In genomic region chr11:75537025-75537414, GRCm38 (mm10) we compare ENCODE assay signal across 14 mouse cellular contexts. TPM values are rescaled to one million over a fixed set of nuclear protein-coding genes. Genes with fewer than 3 reads are reported as not detected.
A peak's percentile ranks its signal among the peaks of the same experiment; 100 is the strongest.
DNase-seq lines count a peak whose midpoint lies in the region; TF ChIP-seq lines count a peak whose summit lies in the region.
"Had no signal": no experiment of that assay in that cellular context is flagged by ENCODE, and none has a peak within 500 bp of the region (broad histone marks: within the 10 kb centered on the region; RNA-seq: fewer than 3 reads in every experiment).

No protein-coding gene starts in this region.

- no peaks in the 10 kb centered on the region for H3K9me3 ChIP-seq in heart, embryonic 10.5 days
- H3K9me3 ChIP-seq: embryonic facial prominence, embryonic 15.5 days; heart, embryonic 12.5 days; midbrain, embryonic 15.5 days had no signal

- H3K27me3 ChIP-seq in heart, embryonic 10.5 days (ENCODE audit: insufficient read depth, poor library complexity, severe bottlenecking) = peaks cover 9% of the 10 kb centered on the region; the same call in 1 of the 2 replicates
- H3K27me3 ChIP-seq in small intestine, adult 2 months (ENCODE audit: control insufficient read depth, insufficient read depth, low read length) = no peaks in the 10 kb centered on the region
- H3K27me3 ChIP-seq: embryonic facial prominence, embryonic 15.5 days; midbrain, embryonic 15.5 days had no signal

- H3K4me3 ChIP-seq in heart, embryonic 10.5 days = no peak overlapping the region
- no peak overlapping the region for H3K4me3 ChIP-seq in left cerebral cortex, adult 2 months
- no peak overlapping the region for H3K4me3 ChIP-seq in small intestine, adult 2 months (ENCODE audit: low read depth, low read length)
- H3K4me3 ChIP-seq: embryonic facial prominence, embryonic 15.5 days; heart, embryonic 12.5 days; midbrain, embryonic 15.5 days had no signal

- no peak for TF ChIP-seq CTCF in left cerebral cortex, adult 2 months (IDR thresholded peaks at IDR 0.05)
- no peak for TF ChIP-seq CTCF in small intestine, adult 2 months (IDR thresholded peaks at IDR 0.05; ENCODE audit: extremely low read depth, insufficient read length, insufficient replicate concordance, low read depth, low read length)

- no peaks in the 10 kb centered on the region for H3K36me3 ChIP-seq in heart, embryonic 10.5 days
- peaks cover 33% of the 10 kb centered on the region for H3K36me3 ChIP-seq in small intestine, adult 2 months (ENCODE audit: control insufficient read depth, insufficient read depth, low read length)
- H3K36me3 ChIP-seq: embryonic facial prominence, embryonic 15.5 days; heart, embryonic 12.5 days; midbrain, embryonic 15.5 days had no signal

- TF ChIP-seq POLR2A in small intestine, adult 2 months (IDR thresholded peaks at IDR 0.05; ENCODE audit: low read depth, low read length) = no peak

- 79% methylated on average over 8 of the region's 8 CpGs for WGBS in heart, embryonic 10.5 days
- 87% methylated on average over 8 of the region's 8 CpGs for WGBS in small intestine, adult 2 months

- DNase-seq in heart, embryonic 10.5 days (ENCODE audit: low spot score) = no peak
- no peak for DNase-seq in heart, postnatal 25 days (ENCODE audit: low spot score)
- no peak for DNase-seq in left cerebral cortex, adult 2 months (ENCODE audit: extremely low spot score in 1 of 2, low spot score in 2 of 2)
- DNase-seq in left cerebral cortex, postnatal 4 days = no peak
- peak; percentile 30 for DNase-seq in thymus, postnatal 14 days
- no peak for DNase-seq in thymus, postnatal 0 days (ENCODE audit: low spot score)
- DNase-seq: cerebellum, postnatal 10 days; layer of hippocampus, adult 9-11 months; liver, postnatal 0 days had no signal

- H3K27ac ChIP-seq in heart, embryonic 10.5 days = peak overlapping the region; percentile 83; the same call in 1 of the 2 replicates
- peak overlapping the region; percentile 80 for H3K27ac ChIP-seq in left cerebral cortex, adult 2 months
- 0 out of 2 replicates have a peak overlapping the region, but pooled peaks have one; percentile 12 for H3K27ac ChIP-seq in small intestine, adult 2 months (ENCODE audit: insufficient read depth, low read depth, low read length)
- H3K27ac ChIP-seq: embryonic facial prominence, embryonic 15.5 days had no signal

- peaks cover 59% of the 10 kb centered on the region for H3K4me1 ChIP-seq in heart, embryonic 10.5 days
- H3K4me1 ChIP-seq in small intestine, adult 2 months (ENCODE audit: control insufficient read depth, insufficient read depth, insufficient read length, low read length) = peaks cover 24% of the 10 kb centered on the region

- intact Hi-C loops in heart, postnatal 25 days (cut with DNase I) = no loop called here
- intact Hi-C loops in left cerebral cortex, adult 2 months (cut with DNase I) = no loop called here
- intact Hi-C loops in left cerebral cortex, postnatal 4 days (cut with DNase I) = no loop called here

RNA-seq across cellular contexts. Expression of gene Slc43a2, which starts 5.5 kb away (rescaled TPM):
- 5.5 and 6.4 TPM in 2 replicates for polyA plus RNA-seq in heart, embryonic 10.5 days (2016; fragmentation: Nextera tagmentation; extraction: Ambion mirVana)
- 10 to 100 TPM; 14.9 to 18.2 TPM for total RNA-seq in heart, postnatal 25 days (2021)
- 10 to 100 TPM; 56.7 to 57.0 TPM for total RNA-seq in left cerebral cortex, adult 2 months (2021)
- total RNA-seq in left cerebral cortex, postnatal 4 days (2021) = 10 to 100 TPM; 43.5 to 51.1 TPM
- polyA plus RNA-seq in thymus, postnatal 0 days (2015; fragmentation: Nextera tagmentation; extraction: Ambion mirVana) = 33.2 and 33.6 TPM in 2 replicates
- 165 and 508 TPM in 2 replicates for polyA plus RNA-seq in small intestine, adult 2 months (2012; rRNA removed)

RNA-seq across cellular contexts. Expression of gene Scarf1, which starts 23.7 kb away (rescaled TPM):
- polyA plus RNA-seq in heart, embryonic 10.5 days (2016; fragmentation: Nextera tagmentation; extraction: Ambion mirVana) = 13.6 and 15.8 TPM in 2 replicates
- 10 to 100 TPM in 1 of 2 experiments, 1 to 10 TPM in 1; 8.5 to 12.1 TPM for total RNA-seq in heart, postnatal 25 days (2021)
- 1 to 10 TPM; 1.3 to 1.6 TPM for total RNA-seq in left cerebral cortex, adult 2 months (2021)
- total RNA-seq in left cerebral cortex, postnatal 4 days (2021) = 1 to 10 TPM; 3.0 to 3.5 TPM
- polyA plus RNA-seq in thymus, postnatal 0 days (2015; fragmentation: Nextera tagmentation; extraction: Ambion mirVana) = 2.4 and 2.7 TPM in 2 replicates
- 9.4 and 12.3 TPM in 2 replicates for polyA plus RNA-seq in small intestine, adult 2 months (2012; rRNA removed)

RNA-seq across cellular contexts. Expression of gene Rilp, which starts 27.1 kb away (rescaled TPM):
- polyA plus RNA-seq in heart, embryonic 10.5 days (2016; fragmentation: Nextera tagmentation; extraction: Ambion mirVana) = 0.76 and 0.78 TPM in 2 replicates
- total RNA-seq in heart, postnatal 25 days (2021) = 10 to 100 TPM; 47.4 to 47.8 TPM
- total RNA-seq in left cerebral cortex, adult 2 months (2021) = 1 to 10 TPM in 1 of 2 experiments, under 1 TPM in 1; 0.91 to 1.4 TPM
- total RNA-seq in left cerebral cortex, postnatal 4 days (2021) = 1 to 10 TPM; 1.8 to 1.9 TPM
- 0.90 and 1.1 TPM in 2 replicates for polyA plus RNA-seq in thymus, postnatal 0 days (2015; fragmentation: Nextera tagmentation; extraction: Ambion mirVana)
- polyA plus RNA-seq in small intestine, adult 2 months (2012; rRNA removed) = 8.0 and 15.0 TPM in 2 replicates
- total RNA-seq: hematopoietic stem cell, adult 5-6 weeks had no signal

RNA-seq across cellular contexts. Expression of gene Prpf8, which starts 50.4 kb away (rescaled TPM):
- polyA plus RNA-seq in heart, embryonic 10.5 days (2016; fragmentation: Nextera tagmentation; extraction: Ambion mirVana) = 49.2 and 53.7 TPM in 2 replicates
- total RNA-seq in heart, postnatal 25 days (2021) = 10 to 100 TPM; 78.7 to 89.4 TPM
- total RNA-seq in left cerebral cortex, adult 2 months (2021) = 100 to 1,000 TPM; 133 to 138 TPM
- total RNA-seq in left cerebral cortex, postnatal 4 days (2021) = 100 to 1,000 TPM; 136 to 137 TPM
- 39.2 and 40.0 TPM in 2 replicates for polyA plus RNA-seq in thymus, postnatal 0 days (2015; fragmentation: Nextera tagmentation; extraction: Ambion mirVana)
- polyA plus RNA-seq in small intestine, adult 2 months (2012; rRNA removed) = 23.4 and 44.2 TPM in 2 replicates

RNA-seq across cellular contexts. Expression of gene Pitpna, which starts 50.9 kb away (rescaled TPM):
- polyA plus RNA-seq in heart, embryonic 10.5 days (2016; fragmentation: Nextera tagmentation; extraction: Ambion mirVana) = 56.1 and 80.1 TPM in 2 replicates
- total RNA-seq in heart, postnatal 25 days (2021) = 100 to 1,000 TPM; 108 to 115 TPM
- 100 to 1,000 TPM; 329 to 332 TPM for total RNA-seq in left cerebral cortex, adult 2 months (2021)
- 100 to 1,000 TPM; 249 to 259 TPM for total RNA-seq in left cerebral cortex, postnatal 4 days (2021)
- polyA plus RNA-seq in thymus, postnatal 0 days (2015; fragmentation: Nextera tagmentation; extraction: Ambion mirVana) = 103 and 112 TPM in 2 replicates
- 88.0 and 185 TPM in 2 replicates for polyA plus RNA-seq in small intestine, adult 2 months (2012; rRNA removed)

Comparison
In these comparisons a context has a peak if more than half of its experiments do, and no peak if none do; other contexts are left out.
1. H3K27ac ChIP-seq: peak in every context shown above with its lines; median percentile 83 in heart, embryonic 10.5 days; 80 in left cerebral cortex, adult 2 months; 12 in small intestine, adult 2 months.
2. RNA of gene Rilp, which starts 27.1 kb away (total RNA-seq): 47.4 to 47.8 TPM in heart, postnatal 25 days; 1.8 to 1.9 TPM in left cerebral cortex, postnatal 4 days and 0.91 to 1.4 TPM in left cerebral cortex, adult 2 months; every median in the first group is over 10 times any median in the second.